Mouse (Mus musculus) B cell, adult 2 months (primary cell): ENCODE measurements around the gene Ces3a.
"Not testable (repeated sequence)": the region's sequence is repeated elsewhere in the genome, so short reads cannot be mapped to it uniquely, and the experiment has no call there.

ENCODE experiments used
- DNase-seq, 2 experiments: peaks; one replicate each; pipeline ENCODE4 v3.0.0; 2022

The Ces3a gene

DNA sequence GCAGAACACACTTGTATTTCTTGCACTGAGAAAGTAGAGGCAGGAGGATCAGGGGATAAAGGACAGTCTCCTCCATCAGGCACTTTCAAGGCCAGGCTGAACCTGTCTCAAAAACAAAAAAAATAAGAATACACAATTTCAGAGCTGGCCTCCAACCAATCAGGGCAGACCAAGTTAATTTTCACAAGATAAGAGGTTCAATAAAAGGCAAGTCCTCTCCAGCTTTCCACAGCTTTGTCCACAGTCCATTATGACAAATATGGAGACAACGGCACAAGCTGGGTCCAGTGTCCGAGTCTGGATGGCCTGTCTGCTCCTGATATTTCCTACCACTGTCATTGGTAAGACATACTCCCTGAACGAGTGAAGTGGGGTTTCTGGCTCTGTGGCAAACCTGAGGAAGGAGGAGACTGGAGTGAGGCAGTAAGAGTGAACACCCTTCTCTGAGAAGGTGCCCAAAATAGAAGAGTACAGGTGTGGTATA lies at the start of gene Ces3a:
TSS of gene Ces3a (plus strand) at position 231 of the 484 bp plus-strand sequence.
- DNase-seq = no peak

DNA sequence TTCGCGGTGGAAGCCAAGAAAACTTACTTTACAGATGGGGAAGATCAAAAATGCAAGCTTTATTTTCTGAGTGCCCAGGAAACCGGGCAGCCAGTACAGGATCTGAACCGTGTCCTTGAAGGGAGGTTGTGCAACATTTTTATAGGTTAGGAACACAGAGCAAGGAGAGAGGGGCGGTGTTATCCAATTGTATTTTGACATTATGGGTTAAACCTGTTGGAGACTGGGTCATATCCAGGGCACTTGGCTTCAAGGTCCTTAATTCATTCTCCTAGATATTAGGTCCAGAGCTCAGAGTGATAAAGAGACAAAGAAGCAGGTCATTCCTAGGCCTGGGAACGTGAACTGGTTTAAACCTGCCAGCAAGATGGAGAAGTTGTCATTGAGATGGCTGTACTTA lies 49.2 kb upstream of the Ces3a start:
- no peak for DNase-seq

DNA sequence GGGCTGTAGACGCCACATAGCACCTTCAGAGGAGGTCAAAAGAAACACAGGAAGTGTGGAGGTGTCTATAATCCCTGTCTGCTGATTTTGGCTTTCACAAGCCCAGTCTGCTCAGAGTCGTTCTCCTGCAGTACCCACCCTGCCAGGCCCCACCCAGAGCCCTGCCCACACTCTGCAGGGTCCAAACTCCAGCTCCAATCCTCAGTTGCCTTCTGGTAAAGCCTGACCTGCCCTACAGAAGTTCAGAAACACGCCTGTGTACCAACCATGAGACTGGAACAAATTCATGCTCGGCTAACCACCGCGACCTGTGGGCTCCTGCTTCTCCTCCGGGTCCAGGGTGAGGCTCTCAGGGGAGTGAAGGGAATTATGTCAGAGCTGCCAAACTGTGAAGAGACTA lies 47.8 kb upstream of the Ces3a start, which contains the start of gene Ces2h:
TSS of gene Ces2h (plus strand) at position 268 of the 400 bp plus-strand sequence.
- no peak for DNase-seq

DNA sequence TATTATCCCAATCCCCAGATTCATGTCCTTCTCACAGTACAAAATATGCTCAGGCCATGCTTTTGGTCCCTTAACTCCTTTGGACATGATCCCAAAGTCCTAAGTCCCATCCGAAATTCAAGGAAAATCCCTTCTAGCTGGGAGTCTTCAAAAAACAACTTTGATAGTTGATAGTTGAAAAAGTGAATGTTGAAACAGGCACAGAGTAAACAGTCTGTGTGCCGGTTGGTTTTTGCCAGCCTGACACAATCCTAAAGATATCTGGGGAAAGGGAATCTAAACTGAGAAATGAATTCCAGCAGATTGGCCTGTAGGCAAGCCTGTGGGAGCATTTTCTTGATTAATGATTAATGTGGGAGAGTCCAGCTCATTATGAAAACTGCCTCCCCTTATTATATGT lies 38.4 kb upstream of the Ces3a start:
- no peak for DNase-seq

DNA sequence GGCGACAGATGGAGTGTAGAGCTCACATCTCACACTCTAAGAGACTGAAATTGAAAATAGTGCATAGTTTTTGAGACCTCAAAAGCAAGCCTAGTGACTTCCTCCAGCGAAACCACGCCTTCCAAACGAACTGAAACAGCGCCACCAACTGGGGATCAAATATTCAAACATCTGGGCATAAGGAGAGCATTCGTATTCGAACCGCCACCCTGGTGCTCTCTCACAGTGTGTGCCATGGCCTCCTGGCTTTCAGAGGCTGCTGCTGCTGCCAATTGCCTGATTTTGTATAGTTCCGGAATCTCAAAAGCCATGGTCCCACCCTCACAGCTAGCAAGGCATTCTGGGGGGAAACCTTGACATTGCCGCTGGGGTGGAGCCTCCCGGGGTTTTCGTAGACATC lies 37.3 kb upstream of the Ces3a start:
- DNase-seq = peak in 1 of 2 experiments; percentile 2

- no peak for DNase-seq
Measured at GRCm38 (mm10) chr8:105014391-105014790, 34.0 kb upstream of the Ces3a start.

- DNase-seq = no peak
Measured at GRCm38 (mm10) chr8:105021954-105022353, 26.4 kb upstream of the Ces3a start.

DNA sequence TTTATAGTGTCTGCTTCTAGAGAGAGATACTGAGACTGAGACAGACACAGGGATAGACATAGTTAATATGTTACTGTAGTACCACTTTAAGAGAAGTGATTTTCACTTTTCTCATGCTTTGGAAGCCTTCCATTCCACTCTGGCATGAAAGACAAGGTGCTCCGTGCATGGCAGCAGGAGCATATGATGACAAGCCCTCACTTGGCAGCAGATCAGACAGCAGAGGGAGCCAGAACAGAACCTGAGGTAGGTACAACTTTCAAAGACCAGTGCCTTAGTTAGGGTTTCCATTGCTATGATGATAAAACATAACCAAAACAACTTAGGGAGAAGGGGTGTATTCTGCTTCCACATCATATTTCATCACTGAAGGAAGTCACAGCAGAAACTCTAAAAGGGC lies 25.3 kb upstream of the Ces3a start:
- no peak for DNase-seq

GRCm38 (mm10) chr8:105025050-105025449 lies 23.4 kb upstream of the Ces3a start:
- DNase-seq = peak in 1 of 2 experiments; percentile 4

DNA sequence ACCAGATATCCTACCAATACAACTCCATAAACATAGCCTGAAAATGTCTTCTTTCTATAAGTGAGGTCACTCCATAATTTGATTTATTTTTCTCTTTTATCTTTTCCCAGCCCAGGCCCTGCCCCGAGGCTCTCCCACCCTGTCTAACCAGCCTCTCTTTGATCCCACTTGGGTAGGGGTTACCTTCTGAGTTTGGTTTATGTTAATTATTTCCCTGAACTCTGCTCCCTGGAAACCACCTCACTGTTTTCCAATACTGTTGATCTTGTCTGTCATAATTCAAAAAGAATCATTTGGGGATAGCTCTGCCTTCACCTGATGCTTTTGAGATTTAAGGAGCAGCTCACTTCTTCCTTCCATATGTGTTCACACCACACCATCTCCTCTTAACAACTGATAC lies 4.9 kb upstream of the Ces3a start:
- no peak for DNase-seq

DNA sequence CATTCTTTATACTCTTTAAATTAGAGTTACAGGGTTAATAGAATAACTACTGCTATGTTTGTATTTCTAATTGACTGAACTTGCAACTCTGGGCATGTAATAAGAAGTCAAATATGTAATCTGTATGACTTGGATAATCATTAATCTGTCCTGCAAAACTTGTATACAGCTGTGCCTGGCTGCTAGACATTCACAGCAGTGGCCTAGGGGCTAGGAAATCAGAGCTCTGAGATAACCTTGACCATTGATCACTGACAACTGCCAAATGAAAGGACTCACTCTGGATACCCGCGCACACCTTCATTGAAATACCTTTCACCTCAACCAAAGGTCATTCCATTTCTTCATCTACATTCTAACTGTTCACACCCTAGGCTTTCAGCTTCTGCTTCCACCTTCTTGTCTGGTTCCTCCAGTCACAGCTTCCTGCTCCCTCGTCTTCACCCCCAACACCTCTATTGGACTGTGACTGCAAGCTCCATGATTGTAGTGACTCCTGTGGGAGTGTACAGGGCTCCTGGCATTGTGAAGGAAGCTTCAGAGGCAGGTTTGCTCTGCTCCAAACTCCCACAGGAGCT lies 2.5 kb upstream of the Ces3a start:
- DNase-seq = no peak

DNA sequence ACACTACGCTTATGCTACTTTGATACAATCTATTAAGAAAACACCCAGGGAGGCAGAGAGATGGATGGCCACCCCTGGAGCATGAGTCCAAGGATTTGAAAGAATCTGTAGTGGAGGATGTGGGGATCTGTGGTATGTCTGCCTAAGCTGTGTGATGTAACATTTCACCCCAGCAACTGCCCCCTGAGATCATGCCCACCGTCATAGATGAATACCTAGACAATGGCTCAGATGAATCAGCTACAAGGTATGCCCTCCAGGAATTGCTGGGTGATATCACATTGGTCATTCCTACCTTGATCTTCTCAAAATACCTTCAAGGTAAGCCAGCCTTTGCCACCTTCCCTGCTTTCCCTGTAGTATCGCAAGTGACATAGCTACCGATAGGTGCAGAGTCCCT lies 7.8 kb downstream of the Ces3a start:
- no peak for DNase-seq

DNA sequence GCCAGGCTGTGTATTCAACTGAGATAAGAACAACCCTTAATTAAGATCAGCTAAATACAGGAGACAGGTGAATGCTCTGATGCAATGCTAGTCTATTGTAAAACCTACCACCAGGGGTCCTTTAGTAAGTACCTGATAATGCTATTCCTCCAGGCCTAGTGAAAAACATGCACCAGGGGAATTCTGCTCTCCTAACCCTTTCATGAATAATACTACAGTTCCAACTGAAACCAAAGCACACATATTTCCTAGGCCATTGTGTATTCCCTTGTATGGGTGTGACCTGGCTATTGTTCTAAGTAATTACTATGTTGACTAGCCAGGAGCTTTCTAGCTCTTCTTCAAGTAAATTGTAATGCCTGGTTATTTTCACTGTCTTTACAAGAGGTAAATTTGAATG lies 11.7 kb downstream of the Ces3a start:
- DNase-seq = no peak

DNA sequence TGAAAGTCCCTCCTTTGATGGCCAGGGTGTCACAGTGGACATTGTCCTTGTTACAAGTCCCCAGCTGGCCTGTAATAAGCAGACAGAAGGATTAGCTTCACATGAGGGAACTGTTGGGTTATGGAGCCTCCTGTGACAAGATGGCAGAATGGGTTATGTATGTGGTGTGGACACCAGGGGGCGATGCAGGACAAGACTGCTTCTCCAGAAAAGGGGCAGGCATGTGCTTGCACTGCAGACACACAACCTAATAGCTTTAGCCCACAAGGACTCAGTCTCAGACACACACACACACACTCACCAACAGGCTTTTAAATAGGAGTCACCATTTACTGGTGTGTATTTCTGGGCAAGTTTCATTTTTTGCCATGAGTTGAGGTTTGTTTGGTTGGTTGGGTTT lies 18.4 kb downstream of the Ces3a start:
- DNase-seq = peak; percentile 14 to 19

DNA sequence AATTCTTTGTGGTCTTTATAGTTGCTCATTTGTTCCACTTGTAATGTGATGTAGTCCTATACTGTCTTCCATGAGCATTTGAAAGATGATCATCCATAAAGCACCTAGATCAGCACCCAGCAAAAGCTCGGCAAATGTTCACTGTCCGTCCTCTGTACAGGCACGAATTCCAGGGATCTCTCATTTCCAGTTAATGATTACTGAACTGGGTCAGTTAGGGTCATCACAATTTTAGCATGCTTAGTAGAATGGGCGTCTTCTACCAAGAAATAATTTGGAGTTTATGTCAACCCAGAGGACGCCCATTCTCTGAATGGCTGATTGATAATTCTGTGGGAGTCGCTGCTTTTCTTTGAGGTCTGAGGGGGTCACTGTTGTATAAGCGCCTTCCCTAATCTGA lies 19.5 kb downstream of the Ces3a start:
- DNase-seq = not testable (repeated sequence)

GRCm38 (mm10) chr8:105068971-105069370 lies 20.6 kb downstream of the Ces3a start:
- DNase-seq = no peak

- DNase-seq = no peak
Measured at GRCm38 (mm10) chr8:105076601-105077000, 28.2 kb downstream of the Ces3a start.

- DNase-seq = no peak
Measured at GRCm38 (mm10) chr8:105077071-105077470, 28.7 kb downstream of the Ces3a start.

DNA sequence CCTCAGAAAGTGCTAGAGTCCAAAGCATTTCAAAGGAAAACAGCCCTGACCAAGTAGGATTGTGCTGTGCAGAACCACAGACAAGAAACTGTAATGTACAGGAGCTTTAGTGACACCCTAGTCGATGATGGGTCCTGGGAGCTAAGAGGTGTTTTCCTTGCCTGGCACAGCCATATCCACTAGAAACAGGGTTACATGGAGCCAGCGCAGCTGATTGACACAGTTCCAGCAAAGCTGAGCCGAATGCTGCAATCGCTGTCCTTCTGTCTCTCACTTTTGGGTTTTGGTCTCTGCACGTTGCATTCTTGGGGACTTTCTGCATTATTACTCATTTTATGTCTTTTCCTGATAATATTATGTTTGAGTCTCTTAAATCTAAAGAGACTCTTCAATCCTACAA lies 30.2 kb downstream of the Ces3a start:
- no peak for DNase-seq

GRCm38 (mm10) chr8:105080814-105081336 lies 32.5 kb downstream of the Ces3a start:
- no peak for DNase-seq

- DNase-seq = no peak
Measured at GRCm38 (mm10) chr8:105083449-105084050, 35.1 kb downstream of the Ces3a start, which contains the start of gene Ces3b. Ces3b (plus strand) TSS chr8:105083753.

DNA sequence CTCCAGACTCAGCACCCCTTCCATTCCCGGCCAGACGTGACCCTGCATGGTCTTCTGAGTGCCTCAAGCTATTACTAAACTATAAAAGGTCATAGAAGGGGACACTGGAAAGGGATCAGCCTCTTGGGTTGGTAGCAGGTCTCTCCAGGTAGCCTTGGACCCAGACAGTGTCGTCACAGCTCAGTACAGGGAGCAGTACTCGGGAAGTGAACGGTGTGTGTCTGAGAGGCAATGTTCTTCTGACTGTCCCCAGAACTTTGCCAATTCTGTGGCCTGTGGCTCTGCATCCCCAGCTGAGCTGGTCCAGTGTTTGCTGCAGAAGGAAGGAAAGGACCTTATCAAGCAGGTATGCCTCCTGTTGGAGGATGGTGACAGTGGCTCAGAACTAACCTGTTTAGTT lies 39.8 kb downstream of the Ces3a start:
- not testable (repeated sequence) for DNase-seq

- DNase-seq = no peak
Measured at GRCm38 (mm10) chr8:105088581-105088980, 40.2 kb downstream of the Ces3a start.

DNA sequence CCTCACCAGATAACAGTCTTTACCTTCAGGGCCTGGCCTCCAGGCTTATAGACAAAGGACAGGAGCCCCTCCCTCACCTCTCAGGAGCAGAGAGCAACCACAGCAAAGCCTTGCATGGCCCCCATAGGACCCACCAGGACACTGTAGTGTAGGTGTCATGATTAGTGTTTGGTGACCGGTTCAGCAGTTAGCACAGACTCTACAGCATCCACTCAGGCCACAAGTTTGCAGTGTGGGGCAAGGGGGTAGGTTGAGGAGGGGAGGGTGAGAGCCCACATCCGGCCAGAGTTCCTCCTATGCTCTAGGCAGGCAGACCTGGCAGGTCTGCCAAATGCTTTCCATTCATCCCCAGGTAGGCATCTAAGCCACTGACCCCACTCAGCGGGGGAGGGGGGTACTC lies 45.6 kb downstream of the Ces3a start:
- no peak for DNase-seq
